Mouse (Mus musculus): ENCODE measurements around the gene Sept10. TPM values are rescaled to one million over a fixed set of nuclear protein-coding genes. Genes with fewer than 3 reads are reported as not detected.
A peak's percentile ranks its signal among the peaks of the same experiment; 100 is the strongest.

Gene Sept10
- polyA plus RNA-seq, 1 experiment from 2014 or later = 32.0 TPM

DNA sequence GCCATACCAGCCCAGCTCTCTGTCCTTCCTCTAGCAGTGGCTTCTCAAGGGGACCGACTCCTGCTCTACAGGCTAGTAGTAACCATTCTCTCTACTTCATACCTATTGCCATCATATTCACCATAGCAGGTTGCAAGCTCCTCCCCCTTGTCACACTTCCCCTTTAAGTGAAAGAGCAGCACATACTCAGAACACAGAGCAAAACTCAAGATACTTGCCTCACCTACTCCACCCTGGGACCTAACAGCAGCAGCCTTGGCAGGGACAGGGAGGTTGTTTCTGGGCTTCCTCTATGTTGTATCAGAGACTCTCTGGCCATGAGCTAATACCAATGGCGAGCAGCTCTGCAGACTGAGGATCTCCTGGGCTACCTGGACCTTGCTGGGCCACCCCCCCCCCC lies 96.2 kb downstream of the Sept10 start:
- ATAC-seq (no peak), DNase-seq (ENCODE audit: low spot score) (no peak)
- Histone ChIP-seq H3K4me3 (ENCODE audit: low read depth, low read length) (no peak overlapping the region), H3K36me3 (ENCODE audit: control insufficient read depth, insufficient read depth, low read length) (no peaks in the 10 kb centered on the region), H3K9ac (ENCODE audit: low read length) (no peak overlapping the region), H3K4me2 (ENCODE audit: low read length) (no peak overlapping the region), H3K4me1 (ENCODE audit: control insufficient read depth, insufficient read depth, low read length) (no peaks in the 10 kb centered on the region), H3K27ac (ENCODE audit: low read depth, low read length) (no peak overlapping the region), H3K9me3 (replicated peaks; ENCODE audit: control insufficient read depth, low read length) (no peaks in the 10 kb centered on the region), H3K27me3 (replicated peaks; ENCODE audit: control insufficient read depth, insufficient read depth, low read length) (no peaks in the 10 kb centered on the region)
- 95% methylated on average over 2 of the region's 2 CpGs for WGBS

- no peaks in the 10 kb centered on the region for H3K36me3 ChIP-seq (ENCODE audit: control insufficient read depth, insufficient read depth, low read length)
- H3K4me1 ChIP-seq (ENCODE audit: control insufficient read depth, insufficient read depth, low read length) = no peaks in the 10 kb centered on the region
- no peaks in the 10 kb centered on the region for H3K9me3 ChIP-seq (replicated peaks; ENCODE audit: control insufficient read depth, low read length)
- DNase-seq (ENCODE audit: low spot score) (no peak), ATAC-seq (no peak)
- no peak overlapping the region for H3K9ac ChIP-seq (ENCODE audit: low read length)
- no peaks in the 10 kb centered on the region for H3K27me3 ChIP-seq (replicated peaks; ENCODE audit: control insufficient read depth, insufficient read depth, low read length)
- H3K4me3 ChIP-seq (ENCODE audit: low read depth, low read length) = no peak overlapping the region
- no peak overlapping the region for H3K27ac ChIP-seq (ENCODE audit: low read depth, low read length)
- 96% methylated on average over 2 of the region's 2 CpGs for WGBS
- H3K4me2 ChIP-seq (ENCODE audit: low read length) = no peak overlapping the region
Measured at GRCm38 (mm10) chr10:59119811-59120210, 101.8 kb downstream of the Sept10 start.

DNA sequence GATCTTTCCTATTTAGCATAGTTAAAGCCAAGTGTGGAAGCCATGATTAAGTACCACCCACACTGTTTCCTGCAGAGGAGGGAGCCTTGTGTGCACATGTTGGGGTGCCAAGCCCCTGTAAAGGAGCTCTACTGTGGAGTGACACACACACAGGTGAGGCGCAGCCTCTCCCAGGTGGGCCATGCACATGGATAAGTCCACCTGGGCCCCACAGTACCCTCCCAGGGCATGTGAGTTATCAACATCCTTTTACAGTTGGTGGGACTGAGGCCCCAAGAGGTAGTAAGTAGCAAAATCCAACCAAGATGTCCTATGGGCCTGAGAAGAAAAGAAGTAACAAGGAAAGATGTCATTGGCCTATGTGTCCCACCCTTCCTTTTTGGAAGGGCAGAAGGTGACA lies 102.6 kb downstream of the Sept10 start:
- no peaks in the 10 kb centered on the region for H3K9me3 ChIP-seq (replicated peaks; ENCODE audit: control insufficient read depth, low read length)
- no peak overlapping the region for H3K27ac ChIP-seq (ENCODE audit: low read depth, low read length)
- no peak for DNase-seq (ENCODE audit: low spot score)
- WGBS = 96% methylated on average over 1 of the region's 1 CpGs
- no peak overlapping the region for H3K4me2 ChIP-seq (ENCODE audit: low read length)
- no peaks in the 10 kb centered on the region for H3K36me3 ChIP-seq (ENCODE audit: control insufficient read depth, insufficient read depth, low read length)
- no peak for ATAC-seq
- H3K9ac ChIP-seq (ENCODE audit: low read length) = no peak overlapping the region
- no peaks in the 10 kb centered on the region for H3K4me1 ChIP-seq (ENCODE audit: control insufficient read depth, insufficient read depth, low read length)
- H3K4me3 ChIP-seq (ENCODE audit: low read depth, low read length) = no peak overlapping the region
- H3K27me3 ChIP-seq (replicated peaks; ENCODE audit: control insufficient read depth, insufficient read depth, low read length) = no peaks in the 10 kb centered on the region

- WGBS = 81% methylated on average over 5 of the region's 5 CpGs
- Histone ChIP-seq H3K27ac (ENCODE audit: low read depth, low read length) (no peak overlapping the region), H3K4me1 (ENCODE audit: control insufficient read depth, insufficient read depth, low read length) (no peaks in the 10 kb centered on the region), H3K9me3 (replicated peaks; ENCODE audit: control insufficient read depth, low read length) (no peaks in the 10 kb centered on the region), H3K36me3 (ENCODE audit: control insufficient read depth, insufficient read depth, low read length) (0 out of 2 replicates have a peak, but pooled peaks cover 3% of the 10 kb centered on the region), H3K4me2 (ENCODE audit: low read length) (no peak overlapping the region), H3K27me3 (replicated peaks; ENCODE audit: control insufficient read depth, insufficient read depth, low read length) (no peaks in the 10 kb centered on the region), H3K4me3 (ENCODE audit: low read depth, low read length) (no peak overlapping the region), H3K9ac (ENCODE audit: low read length) (no peak overlapping the region)
- no peak for DNase-seq (ENCODE audit: low spot score)
- no peak for ATAC-seq
Measured at GRCm38 (mm10) chr10:59117555-59117954, 104.1 kb downstream of the Sept10 start.

- no peak overlapping the region for H3K4me3 ChIP-seq (ENCODE audit: low read depth, low read length)
- ATAC-seq = no peak
- no peak overlapping the region for H3K9ac ChIP-seq (ENCODE audit: low read length)
- H3K9me3 ChIP-seq (replicated peaks; ENCODE audit: control insufficient read depth, low read length) = no peaks in the 10 kb centered on the region
- H3K27ac ChIP-seq (ENCODE audit: low read depth, low read length) = no peak overlapping the region
- no peak for DNase-seq (ENCODE audit: low spot score)
- WGBS = 82% methylated on average over 9 of the region's 9 CpGs
- H3K4me2 ChIP-seq (ENCODE audit: low read length) = no peak overlapping the region
- no peaks in the 10 kb centered on the region for H3K4me1 ChIP-seq (ENCODE audit: control insufficient read depth, insufficient read depth, low read length)
- 0 out of 2 replicates have a peak, but pooled peaks cover 3% of the 10 kb centered on the region for H3K36me3 ChIP-seq (ENCODE audit: control insufficient read depth, insufficient read depth, low read length)
- H3K27me3 ChIP-seq (replicated peaks; ENCODE audit: control insufficient read depth, insufficient read depth, low read length) = no peaks in the 10 kb centered on the region
Measured at GRCm38 (mm10) chr10:59116331-59116730, 105.3 kb downstream of the Sept10 start.

GRCm38 (mm10) chr10:59115691-59116090 lies 106.0 kb downstream of the Sept10 start:
- Histone ChIP-seq H3K9ac (ENCODE audit: low read length) (no peak overlapping the region), H3K36me3 (ENCODE audit: control insufficient read depth, insufficient read depth, low read length) (0 out of 2 replicates have a peak, but pooled peaks cover 5% of the 10 kb centered on the region), H3K9me3 (replicated peaks; ENCODE audit: control insufficient read depth, low read length) (no peaks in the 10 kb centered on the region), H3K4me3 (ENCODE audit: low read depth, low read length) (no peak overlapping the region), H3K27me3 (replicated peaks; ENCODE audit: control insufficient read depth, insufficient read depth, low read length) (no peaks in the 10 kb centered on the region), H3K4me1 (ENCODE audit: control insufficient read depth, insufficient read depth, low read length) (no peaks in the 10 kb centered on the region), H3K4me2 (ENCODE audit: low read length) (no peak overlapping the region), H3K27ac (ENCODE audit: low read depth, low read length) (no peak overlapping the region)
- ATAC-seq (no peak), DNase-seq (ENCODE audit: low spot score) (no peak)
- 90% methylated on average over 2 of the region's 2 CpGs for WGBS

DNA sequence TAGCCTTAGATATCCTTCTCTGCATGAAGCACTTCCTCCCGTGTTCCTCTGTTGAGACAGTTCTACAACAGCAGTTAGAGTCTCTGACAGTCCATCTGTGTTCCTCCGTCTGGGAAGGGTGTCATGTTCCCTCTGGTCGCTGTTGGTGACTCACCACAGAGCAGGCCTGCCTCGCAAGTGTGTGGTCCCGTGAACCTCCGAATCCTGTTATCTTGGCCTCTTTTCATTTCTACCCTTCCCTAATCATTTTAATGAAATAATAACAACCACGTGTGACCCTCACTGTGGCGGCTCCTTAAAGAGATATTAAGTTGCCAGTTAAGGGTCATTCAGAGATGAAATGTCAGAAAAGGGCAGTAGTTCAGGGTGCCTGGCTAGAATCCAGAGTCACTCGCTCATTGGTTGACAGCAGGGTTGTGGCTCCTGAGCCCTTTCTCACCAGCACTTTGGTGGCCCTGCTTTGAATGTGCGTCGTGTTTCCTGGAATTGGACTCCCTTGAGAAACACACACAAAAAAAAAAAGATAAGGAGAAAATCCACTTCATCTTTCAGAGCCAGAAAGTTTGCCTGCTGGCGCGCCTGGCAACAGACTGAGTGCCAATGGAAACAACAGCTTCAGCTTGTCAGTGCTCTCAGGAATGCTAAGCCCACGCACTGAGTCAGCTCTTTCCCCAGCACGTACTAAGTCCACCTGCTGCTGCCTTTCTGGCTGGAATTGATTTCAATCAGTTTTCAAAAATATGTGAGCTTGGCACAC lies 106.9 kb downstream of the Sept10 start:
- Histone ChIP-seq H3K27ac (ENCODE audit: low read depth, low read length) (no peak overlapping the region), H3K4me3 (ENCODE audit: low read depth, low read length) (no peak overlapping the region), H3K9ac (ENCODE audit: low read length) (no peak overlapping the region), H3K36me3 (ENCODE audit: control insufficient read depth, insufficient read depth, low read length) (0 out of 2 replicates have a peak, but pooled peaks cover 8% of the 10 kb centered on the region), H3K9me3 (replicated peaks; ENCODE audit: control insufficient read depth, low read length) (no peaks in the 10 kb centered on the region), H3K4me2 (ENCODE audit: low read length) (no peak overlapping the region), H3K27me3 (replicated peaks; ENCODE audit: control insufficient read depth, insufficient read depth, low read length) (no peaks in the 10 kb centered on the region), H3K4me1 (ENCODE audit: control insufficient read depth, insufficient read depth, low read length) (no peaks in the 10 kb centered on the region)
- DNase-seq (ENCODE audit: low spot score) = peak; percentile 58
- ATAC-seq = peak; percentile 52; the same call in 1 of the 2 replicates
- 69% methylated on average over 15 of the region's 15 CpGs for WGBS

DNA sequence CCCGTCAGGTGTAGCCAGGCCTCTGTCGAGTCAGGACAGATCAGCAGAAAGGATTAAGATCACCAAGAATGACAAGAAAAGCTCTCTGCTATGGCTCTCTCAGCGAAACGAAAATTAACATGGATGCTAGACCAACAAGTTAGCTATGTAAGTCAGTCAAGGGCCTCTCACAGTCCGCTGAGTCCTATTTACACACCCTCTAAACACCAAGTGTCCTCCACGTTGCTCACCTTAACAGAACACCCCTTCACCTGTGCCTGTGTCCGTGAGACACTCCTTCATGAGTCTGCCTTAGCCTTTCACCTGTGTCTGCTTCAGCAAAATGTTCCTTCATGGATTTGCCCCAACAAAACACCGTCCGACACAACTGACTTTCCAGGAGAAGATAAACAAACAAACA lies 108.3 kb downstream of the Sept10 start:
- Histone ChIP-seq H3K4me3 (ENCODE audit: low read depth, low read length) (no peak overlapping the region), H3K27me3 (replicated peaks; ENCODE audit: control insufficient read depth, insufficient read depth, low read length) (no peaks in the 10 kb centered on the region), H3K4me1 (ENCODE audit: control insufficient read depth, insufficient read depth, low read length) (no peaks in the 10 kb centered on the region), H3K4me2 (ENCODE audit: low read length) (no peak overlapping the region), H3K9ac (ENCODE audit: low read length) (no peak overlapping the region), H3K27ac (ENCODE audit: low read depth, low read length) (no peak overlapping the region), H3K9me3 (replicated peaks; ENCODE audit: control insufficient read depth, low read length) (no peaks in the 10 kb centered on the region), H3K36me3 (ENCODE audit: control insufficient read depth, insufficient read depth, low read length) (0 out of 2 replicates have a peak, but pooled peaks cover 8% of the 10 kb centered on the region)
- no peak for ATAC-seq
- WGBS = 90% methylated on average over 9 of the region's 9 CpGs
- no peak for DNase-seq (ENCODE audit: low spot score)

- Histone ChIP-seq H3K4me3 (ENCODE audit: low read depth, low read length) (no peak overlapping the region), H3K27ac (ENCODE audit: low read depth, low read length) (no peak overlapping the region), H3K36me3 (ENCODE audit: control insufficient read depth, insufficient read depth, low read length) (0 out of 2 replicates have a peak, but pooled peaks cover 8% of the 10 kb centered on the region), H3K4me1 (ENCODE audit: control insufficient read depth, insufficient read depth, low read length) (no peaks in the 10 kb centered on the region), H3K4me2 (ENCODE audit: low read length) (no peak overlapping the region), H3K27me3 (replicated peaks; ENCODE audit: control insufficient read depth, insufficient read depth, low read length) (no peaks in the 10 kb centered on the region), H3K9me3 (replicated peaks; ENCODE audit: control insufficient read depth, low read length) (no peaks in the 10 kb centered on the region), H3K9ac (ENCODE audit: low read length) (no peak overlapping the region)
- DNase-seq (ENCODE audit: low spot score) = no peak
- 93% methylated on average over 8 of the region's 8 CpGs for WGBS
- no peak for ATAC-seq
Measured at GRCm38 (mm10) chr10:59112755-59113154, 108.9 kb downstream of the Sept10 start.
